Mouse (Mus musculus) kidney, postnatal 36 days (tissue): Measurements from ENCODE around the gene Tec.

Source experiments
- DNase-seq, 2 experiments: peaks; one replicate each; pipeline ENCODE4 v3.0.0; 2021 to 2022; ENCODE audit warnings: mixed read lengths in 2 of 2

Tec gene

DNA sequence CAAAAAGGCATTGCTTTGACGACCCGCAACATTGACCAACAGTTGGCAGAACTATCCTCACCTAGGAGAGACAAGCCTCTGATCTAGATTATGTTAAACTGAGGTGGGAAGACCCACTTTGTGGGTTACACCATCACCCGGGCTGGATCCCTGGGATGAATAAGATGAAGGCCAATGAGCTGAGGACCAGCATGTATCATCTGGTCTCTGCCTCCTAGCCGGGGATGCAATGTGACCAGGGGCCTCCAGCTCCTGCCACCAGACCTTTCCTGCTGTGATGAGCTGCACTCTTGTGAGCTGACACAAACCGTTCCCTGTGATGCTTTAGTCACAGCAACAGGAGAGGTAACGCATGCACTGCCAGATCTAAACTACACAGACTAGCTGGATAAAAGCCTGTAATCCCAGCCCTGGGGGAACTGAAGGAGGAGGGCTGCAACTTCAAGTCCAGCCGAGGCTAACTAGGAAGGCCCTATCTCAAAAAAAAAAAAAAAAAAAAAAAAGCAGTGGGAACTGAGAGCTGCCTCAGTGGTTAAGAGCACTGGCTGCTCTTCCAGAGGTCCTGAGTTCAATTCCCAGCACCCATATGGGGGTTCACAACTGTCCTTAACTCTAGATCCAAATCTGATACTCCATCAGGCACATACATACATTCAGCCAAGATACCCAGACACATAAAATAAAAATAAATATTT lies 15.8 kb downstream of the Tec start:
- DNase-seq: no peak

DNA sequence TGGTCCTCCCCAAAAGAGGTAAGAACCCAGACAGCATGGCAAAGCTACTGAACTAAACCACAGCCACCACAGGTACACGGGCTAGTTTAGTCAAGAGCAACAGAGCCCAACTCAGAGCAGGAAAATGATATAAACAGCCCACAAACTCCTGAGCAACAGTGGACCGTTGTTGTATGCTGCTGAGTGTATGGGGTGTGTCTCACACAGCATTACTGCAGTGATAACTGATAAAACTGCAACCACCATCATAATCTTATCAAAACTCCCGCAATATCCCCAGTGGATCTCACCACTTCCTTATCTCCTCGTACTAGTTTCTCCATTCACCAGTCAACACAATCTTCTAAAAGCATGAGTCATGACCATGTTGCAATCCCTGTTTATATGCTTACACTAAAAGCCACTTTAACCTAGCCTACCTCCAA lies 16.6 kb downstream of the Tec start:
- DNase-seq: no peak

DNA sequence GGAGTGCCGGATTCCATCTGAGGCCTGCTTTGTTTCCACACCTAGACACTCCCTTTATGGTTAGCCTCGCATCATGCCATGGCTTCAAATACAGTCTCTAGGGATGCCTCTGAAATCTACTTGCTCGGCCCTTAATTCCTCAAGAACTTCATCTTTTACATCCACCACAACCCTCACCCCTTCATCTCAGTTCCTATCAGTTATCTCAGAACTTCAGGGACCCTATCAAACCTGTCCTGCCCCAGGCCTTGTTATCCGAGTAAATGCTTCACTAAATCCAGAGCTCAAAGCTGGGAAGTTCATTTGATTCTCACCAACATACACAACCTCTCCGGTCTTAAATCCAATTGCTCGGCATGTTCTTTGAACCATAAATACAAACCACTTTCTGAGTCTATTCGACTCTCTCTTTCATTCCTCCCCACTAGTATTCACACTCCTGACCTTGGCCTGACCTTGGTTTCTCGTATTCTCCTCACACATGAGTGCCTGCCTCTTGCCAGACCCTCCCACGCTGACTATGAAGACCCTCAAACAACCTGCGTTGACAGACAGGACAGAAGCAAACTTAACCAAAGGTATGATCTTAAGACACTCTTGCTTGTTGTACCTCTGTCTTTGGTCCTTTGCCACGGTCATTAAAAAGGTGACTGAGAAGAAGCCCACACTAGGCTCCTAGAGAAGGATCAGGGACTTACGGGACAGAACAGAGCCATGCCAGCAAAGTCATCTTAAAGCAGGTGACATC lies 17.2 kb downstream of the Tec start:
- no peak for DNase-seq

- DNase-seq: no peak
These were observed 19.3 kb downstream of the Tec start for GRCm38 (mm10) chr5:72848889-72849435.

DNA sequence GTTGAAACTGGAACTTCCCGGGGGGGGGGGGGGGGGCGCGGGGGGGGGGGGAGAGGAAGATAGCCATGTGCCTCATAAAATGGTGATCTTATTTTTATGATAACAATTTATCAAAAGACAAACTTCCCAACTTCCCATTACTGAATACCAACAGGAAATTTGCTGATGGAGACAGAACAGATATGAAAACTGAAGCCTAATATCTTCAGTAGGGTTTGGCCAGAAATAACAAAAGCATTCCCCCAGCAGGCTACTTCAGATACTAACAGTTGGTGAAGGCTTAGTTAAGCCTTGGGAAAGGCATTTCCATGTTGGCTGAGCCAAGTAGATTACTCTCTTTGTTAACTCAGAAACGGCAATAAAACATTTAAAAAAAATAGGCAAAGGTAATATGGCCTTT lies 21.6 kb downstream of the Tec start:
- no peak for DNase-seq

- DNase-seq: no peak
These were observed 22.2 kb downstream of the Tec start for GRCm38 (mm10) chr5:72845928-72846630.

DNA sequence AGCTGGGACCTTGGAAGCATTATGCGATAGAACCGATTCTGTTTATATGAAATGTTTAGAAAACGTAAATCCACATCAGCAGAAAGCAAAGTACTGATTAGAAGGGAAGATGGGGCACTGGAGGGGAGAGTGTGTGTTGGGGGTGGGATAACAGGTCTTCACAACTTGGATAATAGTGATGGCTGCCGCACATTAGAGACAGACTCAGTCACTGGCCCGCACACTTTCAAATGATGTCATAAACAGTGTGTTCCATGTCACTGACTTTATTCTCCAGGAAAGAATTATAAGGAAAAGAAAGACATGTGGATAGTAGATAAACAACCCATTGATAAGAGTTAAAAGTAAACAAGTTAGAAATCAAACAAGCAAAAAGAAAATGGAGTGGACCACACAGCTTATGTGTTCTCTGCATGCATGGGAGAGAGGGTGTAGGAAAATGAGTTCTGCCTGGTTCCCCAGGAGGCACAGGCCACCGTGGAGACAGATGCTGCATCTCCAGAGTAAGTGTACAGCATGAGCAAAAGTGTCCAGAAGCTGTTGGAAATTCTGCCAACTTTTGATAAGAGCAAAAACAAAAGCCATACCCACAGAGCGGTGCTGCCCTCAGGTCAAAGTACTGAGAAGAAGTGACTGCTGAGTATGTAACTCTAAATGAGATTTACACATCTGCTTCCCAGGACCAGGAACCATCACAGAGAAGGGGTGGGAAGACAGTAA lies 23.3 kb downstream of the Tec start:
- DNase-seq: no peak

- DNase-seq: no peak
These were observed 24.0 kb downstream of the Tec start for GRCm38 (mm10) chr5:72844294-72844693.

GRCm38 (mm10) chr5:72839655-72840054 lies 28.6 kb downstream of the Tec start:
- DNase-seq: no peak

- DNase-seq: no peak
These were observed 29.3 kb downstream of the Tec start for GRCm38 (mm10) chr5:72838976-72839375.

DNA sequence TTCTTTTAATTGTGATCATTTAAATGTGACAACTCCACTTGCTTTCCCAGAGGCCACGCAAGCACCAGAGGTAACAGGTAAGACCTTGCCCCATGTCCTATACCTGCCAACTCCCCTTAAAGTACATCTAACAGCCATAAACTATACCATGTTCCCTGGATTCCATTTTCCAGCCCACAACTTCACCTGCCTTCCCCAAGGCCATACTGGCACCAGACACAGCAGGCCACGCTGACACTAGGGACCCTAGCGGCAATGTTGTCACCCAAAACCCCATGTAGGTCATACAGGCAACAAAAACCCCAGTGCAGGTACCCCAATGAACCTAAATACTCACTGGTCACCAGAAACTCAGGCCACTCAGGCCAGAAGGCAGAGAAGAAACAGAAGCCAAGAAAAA lies 32.6 kb downstream of the Tec start:
- DNase-seq: no peak

DNA sequence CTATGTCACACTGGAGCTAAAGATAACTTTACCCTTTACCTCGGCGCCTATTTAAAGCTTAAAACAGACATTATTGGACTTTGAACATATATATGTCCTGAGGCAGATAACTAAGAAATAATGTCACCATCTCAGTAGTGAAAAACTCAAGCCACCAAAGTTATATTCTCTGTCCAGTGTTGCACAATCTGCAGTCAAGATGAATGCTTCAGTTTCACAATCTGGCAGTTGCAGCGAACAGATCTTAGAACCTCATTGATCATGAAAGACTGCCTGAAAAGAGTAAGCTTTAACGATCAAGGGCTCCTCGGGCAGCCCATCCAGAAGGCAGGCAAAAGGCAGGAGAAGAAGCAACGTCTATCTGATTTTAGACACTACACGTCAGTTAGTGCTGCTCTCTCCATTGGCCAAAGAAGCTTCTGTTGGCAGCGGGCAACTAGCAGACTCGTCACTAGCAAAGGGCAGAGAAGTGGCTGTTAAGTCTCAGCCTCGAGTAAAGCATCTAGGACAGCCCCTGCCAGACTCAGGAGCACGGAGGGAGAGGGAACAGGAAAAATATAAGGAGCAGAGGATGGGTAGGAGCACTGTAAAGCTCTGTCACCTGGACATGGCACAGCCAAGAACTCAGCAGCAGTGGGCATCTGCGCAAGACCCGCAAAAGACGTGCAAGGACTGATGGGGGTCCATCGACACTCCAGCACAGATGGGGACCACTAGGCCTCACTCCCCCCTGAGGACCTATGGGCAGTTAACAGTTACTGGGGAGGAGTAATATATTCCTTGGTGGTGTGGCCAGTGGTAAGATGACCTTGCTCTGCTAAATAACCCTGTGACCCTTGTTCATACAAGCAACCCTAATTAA lies 35.1 kb downstream of the Tec start:
- no peak for DNase-seq

DNA sequence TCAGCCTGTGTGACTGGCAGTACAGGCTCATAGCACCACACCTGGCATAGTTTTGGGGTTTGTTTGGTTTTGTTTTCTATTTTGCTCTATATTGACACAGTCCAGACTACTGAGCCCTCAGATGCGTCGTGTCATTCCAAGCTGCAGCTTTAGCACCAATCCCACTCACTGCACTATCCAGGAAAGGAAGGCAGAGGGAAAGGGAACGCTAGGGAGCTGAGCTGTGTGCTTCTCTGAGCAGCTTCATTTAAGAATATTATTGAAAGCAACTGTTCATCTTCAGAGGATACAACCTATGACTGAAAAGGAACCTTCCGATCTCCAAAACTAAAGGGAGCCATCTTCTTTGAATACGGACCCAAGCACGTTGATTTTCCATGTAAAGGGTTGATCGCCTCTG lies 36.1 kb downstream of the Tec start:
- DNase-seq: no peak

GRCm38 (mm10) chr5:72830988-72831610 lies 37.2 kb downstream of the Tec start:
- DNase-seq: no peak

DNA sequence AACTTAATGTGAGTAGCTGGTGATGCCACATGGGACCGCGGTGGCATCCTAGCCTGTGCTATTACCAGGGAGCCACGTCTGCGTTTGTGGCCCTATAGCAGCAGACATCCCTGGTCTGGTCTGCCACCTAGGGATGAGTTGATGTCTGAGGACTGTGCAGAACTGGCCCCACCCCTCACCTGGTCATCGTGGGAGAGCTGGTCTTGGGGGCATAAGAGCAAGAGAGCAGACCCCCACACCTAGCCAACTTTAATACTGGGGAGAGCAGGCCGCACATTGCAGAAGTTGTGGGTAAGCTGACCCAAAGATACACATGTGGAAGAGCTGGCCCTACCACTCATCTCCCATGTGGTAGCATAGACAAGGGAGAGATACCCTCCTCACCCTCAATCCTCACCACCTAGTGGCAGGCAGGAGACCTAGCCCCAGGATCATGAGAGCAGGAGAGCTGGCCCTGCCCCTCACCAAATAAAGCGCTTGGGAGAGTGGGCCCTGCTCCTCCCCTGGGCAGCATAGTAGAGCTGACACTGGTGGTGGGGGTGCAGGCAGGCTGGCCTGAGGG lies 38.7 kb downstream of the Tec start:
- DNase-seq: no peak

- no peak for DNase-seq
These were observed 39.9 kb downstream of the Tec start for GRCm38 (mm10) chr5:72828401-72828800.

GRCm38 (mm10) chr5:72827435-72827834 lies 40.8 kb downstream of the Tec start:
- DNase-seq: no peak

DNA sequence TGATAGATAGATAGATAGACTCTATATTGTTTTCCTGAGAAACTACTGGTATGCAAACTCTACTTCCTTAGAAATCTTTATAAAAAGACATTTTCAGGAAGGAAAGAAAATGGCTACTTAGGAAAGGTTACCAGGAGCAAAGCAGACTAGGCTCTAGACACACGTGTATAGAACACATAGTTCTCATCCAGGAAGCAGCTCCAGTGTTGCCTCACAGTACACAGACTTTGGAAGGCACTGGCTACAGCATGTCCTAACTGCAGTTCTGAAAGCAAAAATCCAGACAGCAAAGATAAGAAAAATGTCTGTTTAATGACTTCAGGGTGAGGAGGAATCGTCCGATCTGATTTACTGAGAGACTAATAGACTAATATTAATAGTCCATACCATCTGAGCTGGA lies 41.8 kb downstream of the Tec start:
- DNase-seq: no peak

DNA sequence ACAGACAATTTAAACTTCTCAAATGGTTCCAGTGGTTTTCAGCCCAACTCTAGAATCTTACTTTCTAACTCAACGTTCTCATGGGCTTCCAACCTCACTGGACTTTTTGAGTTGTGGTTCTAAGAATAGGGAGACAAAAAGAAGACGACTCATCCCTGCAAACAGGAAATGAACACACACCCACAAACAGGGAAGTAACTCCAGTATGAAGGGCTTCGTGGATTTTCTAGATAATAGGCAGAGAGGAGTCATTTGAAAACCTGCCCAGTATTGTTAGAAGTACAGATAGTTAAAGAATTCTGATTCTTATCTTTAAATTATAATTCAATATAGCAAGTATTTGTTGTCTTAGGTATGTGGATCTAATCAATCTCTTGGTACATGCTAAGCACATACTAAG lies 47.6 kb downstream of the Tec start:
- DNase-seq: no peak

DNA sequence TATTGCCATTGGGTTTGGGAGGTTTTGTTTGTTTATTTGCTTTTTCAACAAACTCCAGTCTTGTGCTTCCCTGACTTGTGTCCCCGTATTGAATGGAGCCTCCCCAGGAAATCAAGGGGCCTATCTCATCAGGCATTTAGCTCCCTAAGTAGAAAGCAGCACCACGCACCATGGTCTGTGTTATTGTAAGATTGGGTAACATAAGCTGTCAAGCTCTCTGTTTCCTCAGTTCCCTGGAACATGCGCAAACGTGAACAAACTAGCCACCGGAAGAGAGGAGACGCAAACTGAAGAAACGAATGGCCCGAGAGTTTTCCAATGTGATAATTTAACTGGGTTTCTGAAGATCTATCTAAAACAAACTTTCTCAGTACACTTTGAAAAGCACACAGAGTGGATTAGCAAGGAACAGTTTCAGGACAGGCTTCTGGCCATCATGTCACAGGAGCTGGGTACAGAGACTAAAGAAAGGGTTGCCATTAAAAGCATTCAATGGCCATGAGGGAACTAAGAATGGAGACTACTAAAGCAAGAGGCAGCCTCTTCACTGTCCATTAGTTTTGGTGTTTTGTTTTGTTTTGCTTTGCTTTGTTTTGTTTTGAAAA lies 48.1 kb downstream of the Tec start:
- DNase-seq: no peak
